Mouse (Mus musculus) hindbrain, embryonic 15.5 days (tissue): ENCODE results near the gene Ccdc148. TPM values are rescaled to one million over a fixed set of nuclear protein-coding genes. Genes with fewer than 3 reads are reported as not detected.

Source experiments
- ATAC-seq: fragments of 200-750 bp; cut with Nextera tagmentation; 2 replicates; pipeline ENCODE4 v1.8.0; 2017; ENCODE audit warnings: low read depth, moderate number of reproducible peaks, moderate TSS enrichment; ENCODE audit not compliant: low FRiP score
- H3K27ac ChIP-seq: fragments of 300-500 bp; sonication (generic); replicated peaks from 2 replicates; pipeline ENCODE4 v1.5.1; 2015; ENCODE audit warnings: mild to moderate bottlenecking, inconsistent platforms
- H3K27me3 ChIP-seq: fragments of 300-500 bp; sonication (generic); 2 replicates; pipeline ENCODE4 v1.6.1; 2015; ENCODE audit warnings: control low read depth, inconsistent platforms
- H3K36me3 ChIP-seq: fragments of 300-500 bp; sonication (generic); 2 replicates; pipeline ENCODE4 v1.6.1; 2015; ENCODE audit warnings: control low read depth, inconsistent platforms
- H3K4me1 ChIP-seq: fragments of 300-500 bp; sonication (generic); replicated peaks from 2 replicates; pipeline ENCODE4 v1.6.1; 2015; ENCODE audit warnings: control low read depth, inconsistent platforms
- H3K4me2 ChIP-seq: fragments of 300-500 bp; sonication (generic); 2 replicates; pipeline ENCODE4 v1.6.1; 2015; ENCODE audit warnings: moderate library complexity, mild to moderate bottlenecking, inconsistent platforms
- H3K4me3 ChIP-seq: fragments of 300-500 bp; sonication (generic); 2 replicates; pipeline ENCODE4 v1.5.1; 2015; ENCODE audit warnings: mild to moderate bottlenecking, inconsistent platforms
- H3K9ac ChIP-seq: fragments of 300-500 bp; sonication (generic); 2 replicates; pipeline ENCODE4 v1.6.1; 2015; ENCODE audit warnings: inconsistent platforms
- H3K9me3 ChIP-seq: fragments of 300-500 bp; sonication (generic); 2 replicates; pipeline ENCODE4 v1.6.1; 2016; ENCODE audit warnings: control low read depth, inconsistent platforms
- WGBS: fragments of 180-500 bp; shearing (Covaris S2); methylation state at CpG from one replicate; pipeline ENCODE4 v1.1.7; 2015; 5-methylcytosine and 5-hydroxymethylcytosine counted together
- polyA plus RNA-seq: library from polyadenylated mRNA; unstranded; fragments of >200 nt; fragmentation: Nextera tagmentation; extraction: Ambion mirVana; gene quantifications from 2 replicates; pipeline ENCODE4 v1.2.1, GENCODE M21; 2015

Gene Ccdc148
- polyA plus RNA-seq, 1 experiment from 2014 or later = 5.9 TPM

DNA sequence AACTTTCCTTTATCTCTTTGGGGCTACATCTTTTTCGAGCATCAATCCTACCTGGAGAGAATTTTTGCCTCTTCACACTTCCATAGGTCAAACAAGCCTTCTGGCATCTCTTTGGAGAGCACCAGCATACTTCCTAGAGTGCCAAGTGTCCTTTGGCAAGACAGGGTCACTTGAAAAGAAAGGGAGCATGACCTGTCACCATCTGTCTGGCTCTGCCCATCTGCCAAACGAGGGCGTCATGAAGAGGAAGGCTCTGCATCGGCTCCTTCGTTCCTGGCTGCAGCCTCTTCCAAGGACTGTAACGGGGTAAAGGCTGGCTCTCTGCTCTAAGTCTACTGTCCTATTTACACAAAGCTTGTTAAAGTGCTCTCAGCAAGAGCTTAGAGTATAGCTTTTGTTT is 124.0 kb downstream of the Ccdc148 start:
- WGBS = 57% methylated on average over 6 of the region's 6 CpGs
- Histone ChIP-seq H3K4me2 (no peak overlapping the region), H3K36me3 (no peaks in the 10 kb centered on the region), H3K9ac (no peak overlapping the region), H3K27ac (no peak overlapping the region), H3K27me3 (no peaks in the 10 kb centered on the region), H3K4me3 (no peak overlapping the region), H3K4me1 (no peaks in the 10 kb centered on the region), H3K9me3 (no peaks in the 10 kb centered on the region)
- ATAC-seq = no peak

DNA sequence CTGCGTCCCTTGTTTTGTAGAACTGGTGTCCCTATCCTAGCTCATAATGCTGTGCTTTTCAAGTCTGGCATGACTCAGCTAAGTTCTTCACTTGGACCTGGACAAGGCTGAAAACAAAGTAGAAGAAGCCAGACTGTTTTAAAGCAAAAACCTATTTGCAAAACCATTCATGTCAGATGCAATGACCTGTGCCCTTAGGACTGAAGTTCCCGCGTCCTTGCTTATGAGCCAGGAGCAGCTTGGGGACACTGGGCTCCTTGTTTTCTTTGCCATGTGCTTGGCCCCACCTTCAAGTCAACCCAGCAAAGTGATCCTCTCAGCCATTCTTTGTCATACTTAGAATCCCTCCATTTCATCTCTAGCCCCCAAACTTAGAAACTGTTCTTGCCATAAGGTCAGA is 125.3 kb downstream of the Ccdc148 start:
- H3K9me3 ChIP-seq = no peaks in the 10 kb centered on the region
- H3K9ac ChIP-seq = no peak overlapping the region
- no peaks in the 10 kb centered on the region for H3K4me1 ChIP-seq
- no peaks in the 10 kb centered on the region for H3K27me3 ChIP-seq
- no peak overlapping the region for H3K4me3 ChIP-seq
- H3K4me2 ChIP-seq = no peak overlapping the region
- ATAC-seq = no peak
- H3K27ac ChIP-seq = no peak overlapping the region
- no peaks in the 10 kb centered on the region for H3K36me3 ChIP-seq
- WGBS = 69% methylated on average over 3 of the region's 3 CpGs

DNA sequence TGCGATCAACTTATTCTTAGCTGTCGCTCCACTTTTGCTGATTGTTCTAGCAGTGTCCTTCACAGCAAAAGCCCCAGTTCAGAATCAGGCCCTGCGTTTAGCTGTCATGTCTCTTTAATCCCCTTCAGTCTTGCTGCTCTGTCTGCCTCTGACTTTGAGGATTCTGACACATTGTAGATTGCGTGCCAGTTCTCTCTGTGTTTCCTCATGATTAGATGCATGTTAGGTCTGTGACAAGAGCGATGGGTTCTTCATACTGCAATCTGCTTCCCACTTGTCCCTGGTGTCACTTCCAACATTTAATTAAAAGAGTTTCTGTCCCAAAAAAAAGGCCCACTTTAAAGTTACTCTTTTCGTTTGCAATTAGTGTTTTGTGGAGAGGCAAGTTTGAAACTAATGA is 126.2 kb downstream of the Ccdc148 start:
- Histone ChIP-seq H3K36me3 (no peaks in the 10 kb centered on the region), H3K27me3 (no peaks in the 10 kb centered on the region), H3K4me2 (no peak overlapping the region), H3K27ac (no peak overlapping the region), H3K9ac (no peak overlapping the region), H3K9me3 (no peaks in the 10 kb centered on the region), H3K4me3 (no peak overlapping the region), H3K4me1 (no peaks in the 10 kb centered on the region)
- no peak for ATAC-seq
- WGBS = 89% methylated on average over 6 of the region's 6 CpGs

DNA sequence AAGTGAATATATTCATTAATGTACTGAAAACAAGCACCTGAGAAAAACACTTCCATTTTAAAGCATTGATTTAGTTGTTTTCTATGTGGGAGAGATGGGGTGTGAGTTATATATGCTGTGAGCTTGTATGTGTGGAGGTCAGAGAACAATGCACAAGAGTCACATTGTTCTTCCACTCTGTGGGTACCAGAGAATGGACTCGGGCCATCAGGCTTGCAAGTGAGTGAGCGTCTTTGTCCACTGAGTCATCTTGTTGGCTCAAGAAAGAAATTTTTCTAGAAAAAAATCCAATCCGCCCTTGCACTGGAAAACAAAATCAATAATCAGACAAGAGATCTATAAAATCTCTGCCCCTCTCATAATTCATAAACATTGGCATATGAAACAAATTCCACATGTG is 135.9 kb downstream of the Ccdc148 start:
- H3K4me1 ChIP-seq = no peaks in the 10 kb centered on the region
- H3K36me3 ChIP-seq = no peaks in the 10 kb centered on the region
- H3K4me2 ChIP-seq = no peak overlapping the region
- 82% methylated on average over 3 of the region's 3 CpGs for WGBS
- H3K27me3 ChIP-seq = no peaks in the 10 kb centered on the region
- H3K9ac ChIP-seq = no peak overlapping the region
- H3K9me3 ChIP-seq = no peaks in the 10 kb centered on the region
- ATAC-seq = no peak
- no peak overlapping the region for H3K4me3 ChIP-seq
- no peak overlapping the region for H3K27ac ChIP-seq

- no peak overlapping the region for H3K4me2 ChIP-seq
- ATAC-seq = no peak
Measured at GRCm38 (mm10) chr2:59007356-59007755, 153.1 kb downstream of the Ccdc148 start.

GRCm38 (mm10) chr2:59006567-59007340 is 153.7 kb downstream of the Ccdc148 start:
- H3K9me3 ChIP-seq = no peaks in the 10 kb centered on the region
- H3K27ac ChIP-seq = no peak overlapping the region
- H3K9ac ChIP-seq = no peak overlapping the region
- no peak overlapping the region for H3K4me3 ChIP-seq
- H3K36me3 ChIP-seq = no peaks in the 10 kb centered on the region
- H3K4me1 ChIP-seq = no peaks in the 10 kb centered on the region
- ATAC-seq = no peak
- 90% methylated on average over 8 of the region's 8 CpGs for WGBS
- no peak overlapping the region for H3K4me2 ChIP-seq
- no peaks in the 10 kb centered on the region for H3K27me3 ChIP-seq

More at GRCm38 (mm10) chr2:59007356-59007755, 153.1 kb downstream of the Ccdc148 start:
- no peaks in the 10 kb centered on the region for H3K36me3 ChIP-seq
- WGBS = 89% methylated on average over 5 of the region's 5 CpGs
- no peak overlapping the region for H3K9ac ChIP-seq
- H3K4me1 ChIP-seq = no peaks in the 10 kb centered on the region
- no peak overlapping the region for H3K27ac ChIP-seq
- no peaks in the 10 kb centered on the region for H3K9me3 ChIP-seq
- no peaks in the 10 kb centered on the region for H3K27me3 ChIP-seq
- no peak overlapping the region for H3K4me3 ChIP-seq

DNA sequence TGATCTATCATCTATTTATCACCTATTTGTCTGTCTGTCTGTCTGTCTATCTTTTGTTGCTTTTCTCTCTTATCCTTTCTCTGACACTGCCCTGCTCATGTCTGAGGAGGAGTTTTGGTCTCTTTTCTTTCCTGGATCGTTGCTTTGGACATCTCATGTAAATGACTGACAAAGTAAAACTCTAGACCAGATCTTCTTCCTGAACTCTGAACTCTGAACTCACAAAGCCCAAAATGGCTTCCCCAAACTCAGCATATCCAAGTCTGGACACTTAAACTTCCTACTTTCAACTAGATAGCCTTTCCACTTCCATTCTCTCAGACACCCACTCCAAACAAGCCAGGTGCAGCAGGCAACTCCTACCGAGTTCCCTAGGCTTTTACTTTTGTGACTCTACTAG is 163.3 kb downstream of the Ccdc148 start:
- no peak overlapping the region for H3K4me2 ChIP-seq
- no peaks in the 10 kb centered on the region for H3K27me3 ChIP-seq
- H3K9me3 ChIP-seq = no peaks in the 10 kb centered on the region
- H3K36me3 ChIP-seq = no peaks in the 10 kb centered on the region
- no peak overlapping the region for H3K27ac ChIP-seq
- no peak overlapping the region for H3K4me3 ChIP-seq
- H3K4me1 ChIP-seq = no peaks in the 10 kb centered on the region
- ATAC-seq = no peak
- WGBS = 82% methylated on average over 2 of the region's 2 CpGs
- H3K9ac ChIP-seq = no peak overlapping the region

- Histone ChIP-seq H3K27me3 (no peaks in the 10 kb centered on the region), H3K9me3 (no peaks in the 10 kb centered on the region), H3K4me2 (no peak overlapping the region), H3K4me1 (no peaks in the 10 kb centered on the region), H3K36me3 (no peaks in the 10 kb centered on the region), H3K9ac (no peak overlapping the region), H3K4me3 (no peak overlapping the region), H3K27ac (no peak overlapping the region)
- 82% methylated on average over 14 of the region's 14 CpGs for WGBS
- ATAC-seq = no peak
Measured at GRCm38 (mm10) chr2:58992431-58993191, 167.9 kb downstream of the Ccdc148 start.

- Histone ChIP-seq H3K36me3 (no peaks in the 10 kb centered on the region), H3K27me3 (no peaks in the 10 kb centered on the region), H3K4me3 (no peak overlapping the region), H3K9ac (no peak overlapping the region), H3K9me3 (no peaks in the 10 kb centered on the region), H3K4me1 (no peaks in the 10 kb centered on the region), H3K27ac (no peak overlapping the region), H3K4me2 (no peak overlapping the region)
- WGBS = 94% methylated on average over 7 of the region's 7 CpGs
- no peak for ATAC-seq
Measured at GRCm38 (mm10) chr2:58978095-58978494, 182.4 kb downstream of the Ccdc148 start.

DNA sequence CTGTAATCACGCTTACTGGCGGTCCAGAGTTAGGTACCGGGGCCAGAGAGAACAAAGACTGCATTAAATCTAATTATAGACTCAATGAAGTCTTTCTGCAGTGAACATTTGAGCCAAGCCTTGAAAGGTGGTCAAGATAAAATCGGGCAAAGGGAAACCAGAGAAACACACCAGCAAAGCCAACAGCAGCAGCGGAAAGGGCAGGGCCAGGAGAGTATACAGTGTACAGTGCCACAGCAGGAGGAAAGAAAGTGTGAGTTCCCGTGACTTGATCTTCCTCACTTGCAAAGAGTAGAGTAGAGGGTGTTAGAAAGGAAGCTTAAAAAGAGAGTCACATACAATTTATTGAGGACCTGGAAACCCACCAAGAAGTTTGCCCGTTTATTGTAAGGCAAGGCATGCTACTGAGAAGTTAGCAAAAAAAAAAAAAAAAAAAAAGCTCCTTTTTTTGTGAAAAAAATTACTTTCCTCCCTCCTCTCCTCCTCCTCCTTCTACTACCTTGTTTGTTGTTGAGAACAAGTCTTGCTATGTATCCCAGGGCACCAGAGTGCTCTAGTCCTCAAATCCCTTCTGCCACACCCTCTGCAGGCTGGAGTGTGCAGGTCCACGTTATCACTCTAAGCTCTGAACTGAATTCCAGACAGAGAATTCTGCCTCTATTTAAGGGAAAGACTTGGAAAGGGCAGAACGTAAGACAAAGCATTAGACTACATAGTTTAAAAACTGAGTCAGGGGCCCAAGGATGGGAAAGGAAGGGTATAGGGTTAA is 188.8 kb downstream of the Ccdc148 start:
- ATAC-seq = no peak
- no peak overlapping the region for H3K27ac ChIP-seq
- no peak overlapping the region for H3K9ac ChIP-seq
- no peak overlapping the region for H3K4me3 ChIP-seq
- H3K4me2 ChIP-seq = no peak overlapping the region
- WGBS = 76% methylated on average over 9 of the region's 9 CpGs
- no peaks in the 10 kb centered on the region for H3K4me1 ChIP-seq
- H3K27me3 ChIP-seq = no peaks in the 10 kb centered on the region
- H3K9me3 ChIP-seq = no peaks in the 10 kb centered on the region
- no peaks in the 10 kb centered on the region for H3K36me3 ChIP-seq

GRCm38 (mm10) chr2:58956770-58957300 is 203.6 kb downstream of the Ccdc148 start:
- 18% methylated on average over 2 of the region's 2 CpGs for WGBS
- Histone ChIP-seq H3K36me3 (no peaks in the 10 kb centered on the region), H3K4me1 (no peaks in the 10 kb centered on the region), H3K9ac (no peak overlapping the region), H3K4me2 (no peak overlapping the region), H3K9me3 (no peaks in the 10 kb centered on the region), H3K27ac (no peak overlapping the region), H3K27me3 (no peaks in the 10 kb centered on the region), H3K4me3 (no peak overlapping the region)
- no peak for ATAC-seq

- no peak for ATAC-seq
Measured at GRCm38 (mm10) chr2:58956351-58956750, 204.1 kb downstream of the Ccdc148 start.

More at GRCm38 (mm10) chr2:58956351-58956750, 204.1 kb downstream of the Ccdc148 start:
- WGBS = 55% methylated on average over 2 of the region's 2 CpGs
- Histone ChIP-seq H3K4me2 (no peak overlapping the region), H3K36me3 (no peaks in the 10 kb centered on the region), H3K4me3 (no peak overlapping the region), H3K27me3 (no peaks in the 10 kb centered on the region), H3K9me3 (no peaks in the 10 kb centered on the region), H3K9ac (no peak overlapping the region), H3K4me1 (no peaks in the 10 kb centered on the region), H3K27ac (no peak overlapping the region)
